Mouse (Mus musculus): ENCODE results near the gene Polr2h. TPM values are rescaled to one million over a fixed set of nuclear protein-coding genes. Genes with fewer than 3 reads are reported as not detected.

Gene Polr2h
- total and polyA plus RNA-seq, 3 experiments: 6.1 to 95.7 (median 17.5) TPM

- Histone ChIP-seq H3K27me3 (ENCODE audit: insufficient read depth, low read length) (no peaks in the 10 kb centered on the region), H3K9me3 (replicated peaks) (no peaks in the 10 kb centered on the region), H3K36me3 (replicated peaks) (peaks cover 87% of the 10 kb centered on the region), H3K4me3 (ENCODE audit: low read depth, low read length) (no peak overlapping the region; the same call in 1 of the 2 replicates), H3K4me1 (ENCODE audit: insufficient read depth, low read depth, low read length) (peaks cover 96% of the 10 kb centered on the region)
- peak; percentile 43 for DNase-seq (ENCODE audit: low spot score)
- no peak for TF ChIP-seq POLR2AphosphoS5 (IDR thresholded peaks at IDR 0.05; ENCODE audit: insufficient replicate concordance, low read depth, low read length)
- TF ChIP-seq CTCF (IDR thresholded peaks at IDR 0.05; ENCODE audit: low read depth, low read length): no peak
- no peak for TF ChIP-seq GATA2 (IDR thresholded peaks at IDR 0.05; ENCODE audit: borderline replicate concordance, low read depth, low read length)
- no peak for TF ChIP-seq GATA1 (IDR thresholded peaks at IDR 0.05; ENCODE audit: borderline replicate concordance, low read length)
- TF ChIP-seq TAL1 (conservative IDR thresholded peaks at IDR 0.05; ENCODE audit: low read depth, low read length): no peak
- 0 out of 2 replicates have a peak, but pooled peaks have one; percentile 24 for ATAC-seq (ENCODE audit: extremely low read depth, insufficient number of reproducible peaks, low FRiP score, poor library complexity, severe bottlenecking)
Measured at GRCm38 (mm10) chr16:20705786-20706185, 11.7 kb upstream of the Polr2h start.

GRCm38 (mm10) chr16:20706407-20707055 lies 10.9 kb upstream of the Polr2h start:
- Histone ChIP-seq H3K4me3 (ENCODE audit: low read depth, low read length) (peak overlapping the region; percentile 50; the same call in 1 of the 2 replicates), H3K27me3 (ENCODE audit: insufficient read depth, low read length) (no peaks in the 10 kb centered on the region), H3K36me3 (replicated peaks) (peaks cover 90% of the 10 kb centered on the region), H3K4me1 (ENCODE audit: insufficient read depth, low read depth, low read length) (peaks cover 99% of the 10 kb centered on the region), H3K9me3 (replicated peaks) (no peaks in the 10 kb centered on the region)
- DNase-seq (ENCODE audit: low spot score): peak; percentile 52
- ATAC-seq (ENCODE audit: extremely low read depth, insufficient number of reproducible peaks, low FRiP score, poor library complexity, severe bottlenecking): peak; percentile 11
- no peak for TF ChIP-seq CTCF (IDR thresholded peaks at IDR 0.05; ENCODE audit: low read depth, low read length)
- peak; percentile 35; the same call in 1 of the 2 replicates for TF ChIP-seq TAL1 (conservative IDR thresholded peaks at IDR 0.05; ENCODE audit: low read depth, low read length)
- TF ChIP-seq GATA2 (IDR thresholded peaks at IDR 0.05; ENCODE audit: borderline replicate concordance, low read depth, low read length): peak; percentile 70; the same call in 1 of the 2 replicates
- no peak for TF ChIP-seq GATA1 (IDR thresholded peaks at IDR 0.05; ENCODE audit: borderline replicate concordance, low read length)
- no peak for TF ChIP-seq POLR2AphosphoS5 (IDR thresholded peaks at IDR 0.05; ENCODE audit: insufficient replicate concordance, low read depth, low read length)

GRCm38 (mm10) chr16:20708220-20708938 lies 9.1 kb upstream of the Polr2h start:
- Histone ChIP-seq H3K4me3 (ENCODE audit: low read depth, low read length) (peak overlapping the region; percentile 53; the same call in 1 of the 2 replicates), H3K27me3 (ENCODE audit: insufficient read depth, low read length) (no peaks in the 10 kb centered on the region), H3K4me1 (ENCODE audit: insufficient read depth, low read depth, low read length) (peaks cover 100% of the 10 kb centered on the region), H3K9me3 (replicated peaks) (no peaks in the 10 kb centered on the region), H3K36me3 (replicated peaks) (peaks cover 92% of the 10 kb centered on the region)
- ATAC-seq (ENCODE audit: extremely low read depth, insufficient number of reproducible peaks, low FRiP score, poor library complexity, severe bottlenecking) (no peak), DNase-seq (ENCODE audit: low spot score) (no peak)
- TF ChIP-seq TAL1 (conservative IDR thresholded peaks at IDR 0.05; ENCODE audit: low read depth, low read length) (no peak), GATA1 (IDR thresholded peaks at IDR 0.05; ENCODE audit: borderline replicate concordance, low read length) (no peak), CTCF (IDR thresholded peaks at IDR 0.05; ENCODE audit: low read depth, low read length) (no peak), POLR2AphosphoS5 (IDR thresholded peaks at IDR 0.05; ENCODE audit: insufficient replicate concordance, low read depth, low read length) (no peak), GATA2 (IDR thresholded peaks at IDR 0.05; ENCODE audit: borderline replicate concordance, low read depth, low read length) (no peak)

GRCm38 (mm10) chr16:20708939-20709734 lies 8.3 kb upstream of the Polr2h start:
- TF ChIP-seq GATA1 (IDR thresholded peaks at IDR 0.05; ENCODE audit: borderline replicate concordance, low read length): no peak
- TF ChIP-seq GATA2 (IDR thresholded peaks at IDR 0.05; ENCODE audit: borderline replicate concordance, low read depth, low read length): no peak
- TF ChIP-seq CTCF (IDR thresholded peaks at IDR 0.05; ENCODE audit: low read depth, low read length): peak; percentile 73
- TF ChIP-seq POLR2AphosphoS5 (IDR thresholded peaks at IDR 0.05; ENCODE audit: insufficient replicate concordance, low read depth, low read length): no peak
- no peak for TF ChIP-seq TAL1 (conservative IDR thresholded peaks at IDR 0.05; ENCODE audit: low read depth, low read length)
- no peak for ATAC-seq (ENCODE audit: extremely low read depth, insufficient number of reproducible peaks, low FRiP score, poor library complexity, severe bottlenecking)
- Histone ChIP-seq H3K36me3 (replicated peaks) (peaks cover 98% of the 10 kb centered on the region), H3K4me3 (ENCODE audit: low read depth, low read length) (no peak overlapping the region), H3K9me3 (replicated peaks) (no peaks in the 10 kb centered on the region), H3K4me1 (ENCODE audit: insufficient read depth, low read depth, low read length) (peaks cover 100% of the 10 kb centered on the region), H3K27me3 (ENCODE audit: insufficient read depth, low read length) (no peaks in the 10 kb centered on the region)
- DNase-seq (ENCODE audit: low spot score): no peak

- Histone ChIP-seq H3K27me3 (ENCODE audit: insufficient read depth, low read length) (no peaks in the 10 kb centered on the region), H3K4me1 (ENCODE audit: insufficient read depth, low read depth, low read length) (peaks cover 99% of the 10 kb centered on the region), H3K36me3 (replicated peaks) (peaks cover 91% of the 10 kb centered on the region), H3K9me3 (replicated peaks) (no peaks in the 10 kb centered on the region), H3K4me3 (ENCODE audit: low read depth, low read length) (peak overlapping the region; percentile 24; the same call in 1 of the 2 replicates)
- ATAC-seq (ENCODE audit: extremely low read depth, insufficient number of reproducible peaks, low FRiP score, poor library complexity, severe bottlenecking) (no peak), DNase-seq (ENCODE audit: low spot score) (no peak)
- no peak for TF ChIP-seq CTCF (IDR thresholded peaks at IDR 0.05; ENCODE audit: low read depth, low read length)
- TF ChIP-seq TAL1 (conservative IDR thresholded peaks at IDR 0.05; ENCODE audit: low read depth, low read length): no peak
- no peak for TF ChIP-seq GATA2 (IDR thresholded peaks at IDR 0.05; ENCODE audit: borderline replicate concordance, low read depth, low read length)
Measured at GRCm38 (mm10) chr16:20710370-20710769, 7.1 kb upstream of the Polr2h start.

All from G1E (cell line).